Mouse (Mus musculus): ENCODE results near the gene Cep55. TPM values are rescaled to one million over a fixed set of nuclear protein-coding genes. Genes with fewer than 3 reads are reported as not detected.

Cep55 gene
- total RNA-seq, 1 experiment from 2014 or later, result 48.3 TPM

GRCm38 (mm10) chr19:38091512-38091985 is 36.7 kb downstream of the Cep55 start:
- ATAC-seq (replicated peaks; ENCODE audit: low read depth, poor library complexity, severe bottlenecking), result peak; percentile 34; the same call in 1 of the 2 replicates

DNA sequence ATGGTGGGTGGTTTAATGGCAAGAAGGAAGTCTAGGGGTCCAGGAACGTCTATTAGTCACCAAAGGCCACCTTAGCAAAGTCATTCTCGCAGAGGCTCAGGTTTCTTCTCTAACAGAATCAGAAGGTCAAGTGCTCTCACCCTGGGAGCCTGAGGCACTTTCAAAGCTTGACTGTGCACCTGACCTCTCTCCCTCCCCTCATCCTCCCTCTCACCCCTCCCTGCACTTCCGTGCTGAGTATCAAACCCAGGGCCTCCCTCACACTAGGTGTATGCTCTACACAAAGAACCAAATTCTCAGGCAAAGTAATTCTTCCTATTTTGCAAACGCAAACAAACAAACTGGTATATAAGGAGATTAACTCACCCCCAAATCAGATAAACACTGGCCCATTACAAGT is 41.4 kb downstream of the Cep55 start:
- ATAC-seq (replicated peaks; ENCODE audit: low read depth, poor library complexity, severe bottlenecking), result no peak

DNA sequence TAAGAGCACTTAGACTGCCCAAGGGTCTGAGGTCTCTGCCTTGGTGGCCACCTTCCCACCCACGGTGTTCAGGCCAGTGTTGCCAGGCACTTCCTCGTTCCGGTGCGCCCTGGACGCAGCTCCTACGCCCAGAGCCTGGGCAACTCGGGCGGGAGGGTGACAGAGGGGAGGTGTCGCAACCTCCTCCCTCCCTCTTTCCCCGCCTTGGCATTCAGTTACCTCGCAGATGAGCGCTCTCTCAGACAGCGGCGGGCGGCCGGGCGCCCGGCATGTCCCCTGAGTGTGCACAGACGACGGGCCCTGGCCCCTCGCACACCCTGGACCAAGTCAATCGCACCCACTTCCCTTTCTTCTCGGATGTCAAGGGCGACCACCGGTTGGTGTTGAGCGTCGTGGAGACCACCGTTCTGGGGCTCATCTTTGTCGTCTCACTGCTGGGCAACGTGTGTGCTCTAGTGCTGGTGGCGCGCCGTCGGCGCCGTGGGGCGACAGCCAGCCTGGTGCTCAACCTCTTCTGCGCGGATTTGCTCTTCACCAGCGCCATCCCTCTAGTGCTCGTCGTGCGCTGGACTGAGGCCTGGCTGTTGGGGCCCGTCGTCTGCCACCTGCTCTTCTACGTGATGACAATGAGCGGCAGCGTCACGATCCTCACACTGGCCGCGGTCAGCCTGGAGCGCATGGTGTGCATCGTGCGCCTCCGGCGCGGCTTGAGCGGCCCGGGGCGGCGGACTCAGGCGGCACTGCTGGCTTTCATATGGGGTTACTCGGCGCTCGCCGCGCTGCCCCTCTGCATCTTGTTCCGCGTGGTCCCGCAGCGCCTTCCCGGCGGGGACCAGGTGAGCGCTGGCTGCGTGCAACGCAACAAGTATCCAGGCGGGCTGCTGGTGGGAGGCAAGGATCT is 42.3 kb downstream of the Cep55 start, which contains the start of gene Ffar4:
TSS of gene Ffar4 (plus strand) at position 214 of the 901 bp plus-strand sequence.
- peak; percentile 82 for ATAC-seq (replicated peaks; ENCODE audit: low read depth, poor library complexity, severe bottlenecking)

- ATAC-seq (replicated peaks; ENCODE audit: low read depth, poor library complexity, severe bottlenecking), result no peak
These were observed 53.1 kb downstream of the Cep55 start for GRCm38 (mm10) chr19:38107871-38108270.

DNA sequence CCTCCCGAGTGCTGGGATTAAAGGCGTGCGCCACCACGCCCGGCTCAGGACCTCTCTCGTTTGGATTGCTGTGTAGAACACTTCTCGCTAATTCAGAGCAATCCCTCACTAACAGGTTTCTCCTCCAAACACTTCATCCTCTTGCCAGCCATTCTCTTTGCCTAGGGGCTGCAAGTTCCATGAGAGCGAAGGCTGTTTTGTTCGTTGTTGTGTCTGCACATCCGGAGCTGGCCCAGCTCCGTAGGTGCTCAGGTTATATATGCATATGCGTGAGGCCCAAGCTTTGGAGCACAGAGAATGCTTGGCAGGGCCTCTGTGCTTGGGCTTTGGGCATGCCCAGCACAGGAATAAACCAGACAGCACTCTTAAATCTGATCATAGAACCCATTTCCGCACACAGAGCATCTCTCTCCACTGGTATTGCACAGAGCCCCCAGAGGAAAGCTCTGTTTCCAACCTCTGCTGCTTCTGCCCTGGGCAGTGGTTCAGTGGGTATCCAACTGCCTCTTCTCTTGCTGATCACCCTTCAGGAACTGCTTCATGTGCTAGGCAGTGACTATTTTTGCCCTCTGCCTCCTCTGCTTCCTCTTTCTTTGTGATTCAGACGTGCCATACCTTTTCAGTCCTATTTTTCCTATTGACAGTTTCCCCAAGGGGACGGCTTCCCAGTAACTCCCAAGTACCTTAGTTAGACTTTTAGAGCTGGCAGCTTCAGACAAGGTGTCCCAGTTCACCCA is 54.9 kb downstream of the Cep55 start:
- ATAC-seq (replicated peaks; ENCODE audit: low read depth, poor library complexity, severe bottlenecking), result peak; percentile 50; the same call in 1 of the 2 replicates

- no peak for ATAC-seq (replicated peaks; ENCODE audit: low read depth, poor library complexity, severe bottlenecking)
These were observed 56.2 kb downstream of the Cep55 start for GRCm38 (mm10) chr19:38111056-38111455.

GRCm38 (mm10) chr19:38112575-38112974 is 57.8 kb downstream of the Cep55 start:
- no peak for ATAC-seq (replicated peaks; ENCODE audit: low read depth, poor library complexity, severe bottlenecking)

GRCm38 (mm10) chr19:38114834-38115491 is 60.2 kb downstream of the Cep55 start:
- no peak for ATAC-seq (replicated peaks; ENCODE audit: low read depth, poor library complexity, severe bottlenecking)

DNA sequence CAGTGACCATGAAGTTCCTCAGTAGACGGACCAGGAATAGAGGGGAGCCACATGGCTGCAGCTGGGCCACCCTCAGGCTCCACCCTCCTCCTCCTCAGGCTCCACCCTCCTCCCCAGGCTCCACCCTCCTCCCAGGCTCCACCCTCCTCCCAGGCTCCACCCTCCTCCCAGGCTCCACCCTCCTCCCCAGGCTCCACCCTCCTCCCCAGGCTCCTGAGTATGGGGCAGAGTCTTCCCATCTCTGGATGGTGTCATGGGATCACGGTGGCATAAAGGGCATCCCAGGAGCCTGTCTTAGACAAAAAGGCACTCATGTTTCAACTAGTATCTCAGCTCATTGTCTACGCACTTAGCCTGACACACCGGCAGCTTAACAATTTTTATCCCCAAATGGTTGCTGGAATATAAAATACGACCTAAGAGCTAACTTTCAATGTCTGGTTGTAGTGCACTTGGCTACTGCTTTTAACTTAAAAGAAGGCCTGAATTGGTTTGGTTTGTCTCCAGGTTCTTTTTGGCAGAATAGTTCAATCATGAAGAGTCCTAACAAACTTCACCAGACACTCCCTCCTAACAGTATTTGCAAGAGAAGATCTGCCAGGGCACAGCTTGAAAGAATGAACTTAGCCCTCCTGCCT is 65.4 kb downstream of the Cep55 start:
- ATAC-seq (replicated peaks; ENCODE audit: low read depth, poor library complexity, severe bottlenecking), result 0 out of 2 replicates have a peak, but pooled peaks have one; percentile 29

- ATAC-seq (replicated peaks; ENCODE audit: low read depth, poor library complexity, severe bottlenecking), result no peak
These were observed 69.1 kb downstream of the Cep55 start for GRCm38 (mm10) chr19:38123921-38124320.

Other genes with a start within 250 kb of the Cep55 start
- gene Myof, start 11.4 kb upstream of the Cep55 start, total RNA-seq (2017), result 4.0 and 5.3 TPM in 2 replicates
- gene Ffar4, start 42.1 kb downstream of the Cep55 start, total RNA-seq (2017), result 0.23 and 1.2 TPM in 2 replicates
- gene Rbp4, start 70.3 kb downstream of the Cep55 start, total RNA-seq (2017), result not detected in 2 replicates
- gene Pde6c, start 77.8 kb downstream of the Cep55 start, total RNA-seq (2017), result not detected in 2 replicates
- 45.1 and 46.3 TPM in 2 replicates for gene Fra10ac1, start 169.1 kb downstream of the Cep55 start, total RNA-seq (2017)
- gene Lgi1, start 209.5 kb downstream of the Cep55 start, total RNA-seq (2017), result not detected in 2 replicates

Measured in common myeloid progenitor, adult 5-6 weeks (primary cell).